Mouse (Mus musculus) cerebellum, adult (tissue): Measurements from ENCODE around the gene Slc19a1.

ENCODE experiments used
- ATAC-seq: cut with Nextera tagmentation; 2 replicates; pipeline ENCODE4 v1.9.2; 2017; ENCODE audit warnings: mild to moderate bottlenecking, moderate library complexity, mixed read lengths; ENCODE audit not compliant: insufficient number of reproducible peaks, low FRiP score, low TSS enrichment

Gene Slc19a1

DNA sequence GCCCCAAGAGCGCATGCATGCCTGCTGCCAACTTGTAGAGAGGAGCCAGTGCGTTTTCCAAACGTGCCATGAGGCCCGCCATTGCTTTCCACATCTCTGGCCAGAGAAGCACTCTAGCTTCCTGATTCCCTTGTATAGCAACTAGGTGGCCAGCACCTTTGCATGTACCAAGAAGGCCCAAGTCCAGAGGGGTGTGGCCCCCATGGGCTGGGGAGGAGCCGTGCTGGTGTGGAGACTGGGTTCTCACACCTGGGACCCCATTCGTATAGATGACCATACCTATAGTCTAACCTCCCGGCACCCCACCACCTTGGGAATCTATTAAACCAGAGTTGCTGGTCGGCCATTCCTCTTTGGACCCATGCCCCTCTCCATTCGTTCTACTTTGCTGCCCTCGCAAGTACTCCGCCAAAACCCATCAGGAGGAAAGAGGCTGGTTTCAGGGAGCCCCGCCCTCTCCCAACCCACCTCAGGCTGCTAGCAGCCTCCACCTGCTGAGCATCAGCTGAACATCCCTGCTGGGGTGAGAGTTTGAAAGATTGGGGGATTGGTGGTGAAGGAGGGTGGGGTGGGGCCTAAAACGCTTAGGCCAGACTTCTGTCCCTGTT lies at the start of gene Slc19a1:
Gene Slc19a1 (plus strand): TSS at position 474 of the 608 bp plus-strand sequence.
- ATAC-seq = no peak

DNA sequence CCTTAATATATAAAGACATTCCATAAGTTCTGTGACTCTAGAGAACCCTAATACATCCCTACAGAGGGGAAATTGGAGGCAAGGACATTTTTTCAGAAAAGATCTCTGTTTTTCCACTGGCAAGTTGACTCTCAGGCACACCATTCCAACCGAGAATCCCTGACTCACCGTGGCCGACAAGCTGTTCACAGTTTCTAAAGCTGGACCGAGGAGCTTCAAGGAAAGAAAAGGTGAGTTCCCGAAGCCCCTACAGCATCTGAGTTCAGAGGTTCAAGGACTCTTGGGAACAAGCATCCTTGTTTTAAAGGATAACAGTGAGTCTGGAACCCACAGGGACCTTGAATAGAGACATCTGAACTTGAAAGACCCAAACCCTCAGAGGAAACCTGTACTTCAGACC lies 43.5 kb upstream of the Slc19a1 start:
- no peak for ATAC-seq

DNA sequence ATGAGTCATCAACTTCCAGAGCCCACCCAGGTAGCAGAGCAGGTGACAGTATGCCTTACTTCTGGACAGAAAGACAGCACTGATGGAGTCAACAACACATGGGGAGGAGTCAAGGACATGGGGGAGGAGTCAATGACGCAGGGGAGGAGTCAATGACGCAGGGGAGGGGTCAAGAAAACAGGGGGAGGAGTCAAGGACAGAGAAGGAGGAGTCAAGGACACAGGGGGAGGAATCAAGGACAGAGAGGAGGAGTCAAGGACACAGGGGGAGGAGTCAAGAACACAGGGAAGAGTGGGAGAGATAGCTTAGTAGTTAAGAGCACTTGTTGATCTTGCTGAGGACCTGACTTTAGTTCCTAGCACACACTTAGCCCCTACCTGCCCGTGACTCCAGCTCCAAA lies 39.6 kb upstream of the Slc19a1 start:
- no peak for ATAC-seq

DNA sequence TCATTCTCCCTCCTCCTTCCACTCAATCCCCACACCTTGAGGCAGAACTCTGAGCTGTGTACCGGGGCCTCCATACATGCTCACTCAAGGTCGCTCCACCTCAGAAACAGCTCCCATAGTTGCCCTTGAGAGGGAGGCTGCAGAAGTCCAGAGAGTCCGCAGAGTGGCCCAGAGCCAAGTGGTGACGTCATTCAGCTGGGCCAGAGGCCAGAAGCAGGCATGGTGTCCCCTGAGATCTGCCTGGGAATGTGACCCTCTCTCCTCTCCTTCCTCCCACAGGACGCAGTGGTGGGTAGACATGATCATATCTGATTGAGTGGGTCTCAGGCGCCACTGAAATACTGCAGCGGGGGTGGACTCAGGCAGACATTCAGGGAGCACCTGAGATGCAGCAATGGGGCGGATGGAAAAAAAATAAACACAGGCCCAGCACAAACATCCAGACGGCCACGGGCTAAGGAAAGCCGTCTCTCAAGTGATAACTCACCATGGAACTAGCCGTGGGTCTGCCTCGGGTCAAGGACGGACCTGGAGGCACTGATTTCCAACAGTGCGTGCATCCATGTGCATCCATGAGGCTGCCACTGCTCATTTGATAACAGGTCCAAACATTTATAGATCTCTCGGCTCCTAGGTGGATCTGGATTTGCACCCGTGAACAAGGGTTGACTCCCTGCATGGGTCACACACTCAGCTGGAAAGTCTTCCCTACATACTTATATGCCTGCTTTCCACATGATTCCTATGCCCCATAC lies 34.1 kb upstream of the Slc19a1 start:
- ATAC-seq = peak; percentile 56; the same call in 1 of the 2 replicates

DNA sequence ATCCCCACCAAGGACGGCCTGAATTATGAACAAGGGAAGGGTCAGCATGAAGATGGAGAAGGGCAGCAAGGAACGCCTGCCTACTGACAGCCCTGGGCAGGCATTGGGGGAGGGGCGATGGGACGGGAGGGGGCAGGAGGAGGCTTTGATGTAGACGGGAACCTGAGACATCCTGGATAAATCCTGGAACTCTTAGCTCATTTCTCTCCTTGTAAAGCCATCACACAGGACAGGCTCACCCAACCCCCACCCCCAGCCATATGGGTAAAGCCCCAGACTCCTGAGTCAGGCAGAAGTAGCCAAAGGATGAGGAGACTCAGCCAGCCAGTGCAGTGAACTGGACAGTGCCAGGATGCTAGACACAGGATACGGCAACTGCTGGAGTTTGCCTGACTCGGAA lies 27.1 kb upstream of the Slc19a1 start:
- no peak for ATAC-seq

DNA sequence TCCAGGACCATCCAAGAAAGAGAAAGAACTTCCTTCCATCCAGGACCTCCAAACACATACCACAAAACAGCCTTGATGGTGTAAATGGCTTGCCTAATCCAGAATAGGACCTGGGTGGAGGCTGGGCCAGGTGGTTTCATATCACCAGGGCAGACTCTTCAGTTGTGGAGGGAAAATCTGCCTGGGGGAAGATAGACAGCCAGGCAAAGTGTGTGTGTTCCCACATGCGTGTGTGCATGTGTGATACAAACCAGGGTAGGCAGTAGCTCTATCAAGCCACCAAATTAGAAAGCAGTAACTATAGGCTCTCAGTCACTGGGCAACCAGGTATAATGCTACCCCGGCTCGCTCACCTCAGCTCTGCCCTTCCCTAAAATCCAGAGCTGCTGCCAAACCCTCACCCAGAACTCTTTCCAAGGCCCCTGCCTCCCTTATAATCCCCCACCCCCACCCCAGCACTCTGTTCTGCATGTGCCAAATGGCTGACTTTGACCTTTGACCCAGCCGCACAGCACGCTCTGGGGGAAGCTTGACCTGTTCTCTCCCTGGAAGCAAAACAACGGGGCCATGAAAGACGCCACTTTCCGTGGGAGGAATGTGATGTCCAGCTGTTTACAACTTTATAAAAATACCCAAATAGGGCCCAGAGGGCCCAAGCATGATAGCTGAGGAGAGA lies 24.5 kb upstream of the Slc19a1 start:
- ATAC-seq = no peak

DNA sequence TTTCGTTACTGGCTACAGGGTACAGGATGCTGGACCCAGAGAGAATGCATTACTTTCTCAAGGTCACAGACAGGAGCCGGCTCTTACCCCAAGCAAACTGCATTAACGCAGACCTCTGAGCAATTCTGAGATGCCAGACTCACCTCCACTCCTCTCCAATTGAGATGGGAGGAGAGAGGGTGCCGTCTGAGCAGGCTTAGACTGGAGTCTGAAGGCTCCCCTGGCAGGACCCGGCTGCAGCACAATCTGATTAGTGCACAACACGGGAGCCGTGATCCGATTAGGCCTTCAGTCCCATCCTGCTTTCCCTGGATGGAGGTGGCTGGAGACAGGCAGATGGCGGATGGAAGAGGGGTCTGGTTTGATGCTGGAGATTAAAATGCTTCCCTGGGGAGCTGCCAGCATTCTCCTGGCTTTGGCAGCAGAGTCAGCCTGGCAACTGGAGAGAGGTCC lies 23.9 kb upstream of the Slc19a1 start:
- peak; percentile 84 for ATAC-seq

DNA sequence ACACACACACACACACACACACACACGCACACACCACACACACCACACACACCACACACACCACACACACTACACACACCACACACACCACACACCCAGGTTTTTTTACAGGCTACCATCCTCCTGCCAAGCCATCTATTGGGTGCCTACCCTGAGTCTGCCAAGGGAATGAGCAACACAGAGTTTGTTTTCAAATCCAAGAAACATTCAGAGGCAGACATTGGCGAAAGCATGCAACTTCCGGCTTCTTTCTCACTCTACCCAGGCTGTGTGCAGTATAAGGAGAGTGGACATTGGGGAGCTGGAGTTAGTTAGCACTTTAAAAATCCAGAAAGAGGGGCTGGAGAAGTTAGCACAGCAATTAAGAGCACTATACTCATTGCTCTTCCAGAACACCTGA lies 23.3 kb upstream of the Slc19a1 start:
- no peak; the same call in 1 of the 2 replicates for ATAC-seq

DNA sequence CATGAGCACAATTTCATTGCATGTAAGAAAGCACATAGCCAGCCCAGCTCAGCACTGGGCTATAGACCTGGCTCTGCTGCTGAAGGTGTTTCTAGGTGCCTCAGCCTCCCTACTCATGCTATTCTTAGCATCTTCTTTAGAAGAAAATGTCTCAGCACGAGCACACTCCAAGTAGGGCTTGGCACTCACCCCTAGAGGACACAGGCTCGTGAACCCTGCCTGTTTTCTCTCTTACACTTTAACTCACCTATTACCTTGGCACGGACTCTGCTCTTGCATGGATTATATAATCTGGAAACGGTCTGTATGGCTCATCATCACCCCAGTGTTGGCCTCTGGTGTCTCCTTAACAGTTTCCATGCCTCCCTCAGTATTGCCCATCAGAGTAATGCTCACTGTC lies 20.4 kb upstream of the Slc19a1 start:
- ATAC-seq = no peak

DNA sequence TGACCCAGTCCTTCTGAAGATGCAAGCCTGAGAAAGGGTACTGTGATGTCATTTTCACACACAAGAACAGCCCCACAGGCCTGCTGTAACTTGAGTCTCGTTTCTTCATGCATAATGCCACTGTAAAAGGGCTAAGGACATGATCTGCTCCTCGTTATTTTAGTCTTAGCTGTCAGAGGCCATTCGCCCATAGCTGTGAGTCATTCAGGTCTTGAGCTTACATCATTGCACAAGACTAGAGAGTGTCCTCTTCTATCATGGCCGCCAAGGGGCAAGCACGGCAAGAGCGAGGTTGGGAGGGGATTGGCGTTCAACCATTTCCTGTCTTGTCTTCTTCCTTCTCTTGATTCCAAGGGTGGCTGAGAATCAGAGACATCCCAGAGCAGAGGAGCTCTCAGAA lies 16.0 kb upstream of the Slc19a1 start:
- ATAC-seq = no peak

DNA sequence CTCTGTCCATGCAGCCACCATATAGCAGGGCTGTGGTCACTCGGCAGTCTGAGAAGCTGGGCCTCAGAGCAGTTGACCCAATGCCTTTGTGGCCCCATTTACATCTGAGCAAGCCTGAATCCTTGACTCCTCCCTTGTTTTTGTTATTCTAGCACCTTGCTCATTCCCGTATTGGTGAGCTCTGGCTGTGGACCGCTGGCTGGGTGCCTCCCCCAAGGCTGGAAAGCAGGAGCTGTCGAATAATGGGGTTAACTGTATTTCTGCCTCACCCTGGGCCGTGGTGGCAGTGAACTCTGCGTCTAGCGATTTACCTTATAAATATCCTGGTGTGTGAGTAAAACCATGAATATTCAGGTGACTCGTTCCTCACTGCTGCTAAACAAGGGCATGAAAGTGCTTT lies 15.5 kb upstream of the Slc19a1 start:
- ATAC-seq = no peak

DNA sequence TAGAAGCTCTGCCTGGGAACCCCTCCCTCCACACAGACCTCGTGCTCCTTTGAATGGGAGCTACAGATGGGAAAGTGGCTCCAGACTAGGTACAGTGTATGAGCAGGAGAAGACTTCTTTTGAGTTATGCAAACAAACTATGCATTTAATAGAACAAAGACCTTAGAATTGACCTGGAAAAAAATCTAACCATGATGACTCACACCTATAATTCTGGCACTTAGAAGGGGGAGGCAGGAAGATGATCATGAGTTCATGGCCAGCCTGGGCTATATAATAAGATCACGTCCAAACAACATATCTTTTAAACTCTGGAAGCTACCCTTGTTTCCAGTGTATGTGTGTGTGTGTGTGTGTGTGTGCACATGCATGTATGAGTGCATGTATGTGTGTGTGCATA lies 15.0 kb upstream of the Slc19a1 start:
- ATAC-seq = no peak

DNA sequence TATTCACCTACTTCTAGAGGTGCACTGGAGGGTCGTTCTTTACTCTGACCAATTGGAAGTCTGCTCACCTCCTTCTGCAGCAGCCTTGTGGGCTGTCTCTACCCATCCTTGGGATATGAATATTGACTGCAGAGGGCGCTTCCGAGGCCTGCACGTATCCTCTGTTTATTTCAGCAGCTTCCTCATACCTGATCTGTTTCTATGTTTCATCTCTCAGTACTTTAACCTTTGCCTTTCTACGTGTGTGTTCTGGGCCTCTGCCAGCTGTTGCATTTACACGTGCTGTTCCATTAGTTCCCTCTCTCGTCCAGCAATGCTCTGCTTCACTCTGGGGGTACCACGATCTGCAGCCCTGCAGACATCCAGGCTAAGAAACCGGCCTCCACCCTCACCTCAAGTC lies 14.4 kb upstream of the Slc19a1 start:
- no peak for ATAC-seq

DNA sequence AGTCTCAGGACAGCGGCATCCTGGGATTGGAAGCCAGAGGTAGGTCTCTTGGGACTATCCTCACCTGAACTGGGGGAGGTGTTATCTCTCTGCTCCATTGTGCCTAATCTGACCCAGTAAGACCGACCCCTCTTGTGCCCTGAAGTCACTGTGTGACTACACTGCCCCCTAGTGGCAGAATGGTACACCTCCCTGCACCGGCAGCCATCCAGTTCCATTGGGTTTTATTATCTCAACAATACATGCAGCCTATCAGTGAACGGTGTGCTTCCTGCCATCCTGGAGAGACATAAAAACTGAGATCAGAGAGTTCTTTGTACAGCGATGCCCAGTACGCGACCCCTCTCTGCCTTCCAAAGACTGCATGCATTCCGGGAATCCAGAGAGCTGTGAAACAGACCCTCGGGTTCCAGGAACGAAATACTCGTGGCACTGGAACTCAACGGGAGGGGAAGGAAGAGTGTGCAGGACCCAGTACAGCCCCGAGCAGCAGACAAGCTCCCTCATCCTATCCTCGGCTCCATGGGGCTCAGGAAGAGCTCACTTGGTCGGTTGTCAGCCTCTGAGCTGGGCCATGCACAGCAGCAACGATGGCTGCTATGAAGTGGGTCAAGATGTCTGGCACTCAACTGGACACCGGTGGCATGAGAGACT lies 10.5 kb upstream of the Slc19a1 start:
- ATAC-seq = peak; percentile 82

DNA sequence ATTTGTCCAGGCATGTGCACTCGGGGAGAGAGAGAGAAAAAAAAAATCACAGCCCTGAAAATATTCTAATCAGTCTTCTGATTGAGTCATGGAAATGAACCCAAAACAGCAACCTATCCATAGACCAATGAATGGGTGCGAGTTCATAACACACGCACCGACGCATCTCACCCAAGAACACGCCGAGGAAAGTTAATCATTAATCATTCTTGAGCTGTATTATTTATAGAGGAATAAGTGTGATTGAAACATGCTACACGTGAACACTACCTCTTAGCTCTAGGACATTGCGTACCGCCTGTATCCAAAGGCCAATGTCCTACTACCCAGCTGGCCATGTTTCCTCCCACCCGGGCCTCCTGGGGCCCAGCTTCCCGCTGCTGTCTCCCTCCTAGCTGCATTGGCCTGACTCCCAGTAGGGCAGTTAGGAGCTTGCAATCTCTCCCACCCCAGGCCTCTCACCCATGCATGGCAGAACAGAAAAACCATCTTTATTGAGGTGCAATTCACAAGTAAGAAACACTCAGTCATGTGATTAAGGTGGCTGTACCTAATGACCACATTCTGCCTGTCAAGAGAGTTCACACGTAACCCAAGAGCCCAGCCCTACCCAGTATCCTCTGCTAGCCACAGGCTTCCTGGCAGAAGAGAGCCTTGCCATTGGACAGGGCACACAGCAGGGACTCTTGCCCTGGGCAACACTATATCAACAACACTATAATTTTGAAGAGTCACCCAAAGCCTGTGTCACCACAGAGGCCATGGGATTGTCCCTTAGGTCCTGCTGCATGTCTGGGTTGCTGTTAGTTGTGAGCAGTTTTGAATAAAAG lies 9.5 kb upstream of the Slc19a1 start:
- ATAC-seq = no peak

DNA sequence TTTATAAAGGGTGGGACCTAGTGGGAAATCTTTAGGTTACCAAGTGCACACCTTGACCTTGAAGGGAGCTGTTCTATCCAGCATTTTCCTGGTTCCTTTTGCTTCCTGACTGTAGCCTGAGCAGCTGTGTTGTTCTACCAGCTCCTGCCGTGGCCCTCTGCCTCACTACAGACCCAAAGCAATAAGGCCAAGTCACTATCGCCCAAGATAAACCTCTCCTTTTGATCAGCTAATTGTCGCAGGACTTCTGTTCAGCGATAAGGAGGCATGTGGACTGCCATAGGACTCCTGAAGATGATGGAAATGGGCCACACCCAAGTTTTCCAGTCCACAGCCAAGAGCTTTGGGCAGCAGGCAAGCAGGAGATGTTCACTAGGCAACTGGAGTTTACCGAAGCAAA lies 7.8 kb upstream of the Slc19a1 start:
- ATAC-seq = no peak

DNA sequence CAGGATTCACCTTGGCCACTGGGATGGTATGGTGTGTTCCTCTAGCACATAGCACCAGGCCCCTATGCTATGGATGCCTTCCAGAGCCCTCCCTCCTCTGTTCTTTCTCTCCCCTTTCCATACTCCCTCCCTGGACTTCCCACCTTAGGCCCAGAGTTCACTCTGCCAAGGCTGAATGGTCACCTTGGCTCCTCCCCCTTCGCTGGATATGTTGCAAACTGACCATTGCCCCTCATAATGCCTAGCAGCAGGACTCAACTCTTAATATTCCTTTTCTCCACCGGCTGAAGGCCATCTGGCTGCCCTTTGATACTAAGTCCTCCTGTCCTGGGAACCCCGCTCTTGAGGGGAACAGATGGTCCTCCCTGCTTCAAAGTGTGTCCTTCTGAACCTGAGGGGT lies 5.1 kb upstream of the Slc19a1 start:
- no peak for ATAC-seq

DNA sequence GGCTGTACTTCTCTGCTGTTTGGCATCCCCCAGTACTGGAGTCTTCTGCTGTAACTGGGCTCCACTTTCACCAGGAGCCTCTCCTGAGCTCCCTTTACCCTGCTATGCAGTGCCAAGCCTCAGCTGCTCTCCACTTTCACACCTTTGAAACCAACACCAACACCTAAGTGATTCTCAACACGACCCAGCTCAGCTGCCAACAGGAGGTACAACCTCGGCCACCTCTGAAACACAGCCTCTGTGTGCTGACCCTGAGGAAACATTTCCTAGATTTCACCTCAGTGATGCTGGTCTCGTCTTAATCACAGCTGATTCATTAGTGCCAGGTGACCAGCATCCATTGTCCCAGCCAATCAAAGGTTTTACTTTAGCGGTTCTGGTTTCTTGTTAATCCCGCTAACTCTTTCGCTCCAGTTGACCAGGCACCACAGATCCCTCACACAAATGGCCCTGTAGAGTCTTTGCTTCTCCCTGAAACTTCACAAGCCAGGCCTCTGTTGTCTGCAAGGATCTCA lies 3.2 kb upstream of the Slc19a1 start:
- no peak for ATAC-seq

DNA sequence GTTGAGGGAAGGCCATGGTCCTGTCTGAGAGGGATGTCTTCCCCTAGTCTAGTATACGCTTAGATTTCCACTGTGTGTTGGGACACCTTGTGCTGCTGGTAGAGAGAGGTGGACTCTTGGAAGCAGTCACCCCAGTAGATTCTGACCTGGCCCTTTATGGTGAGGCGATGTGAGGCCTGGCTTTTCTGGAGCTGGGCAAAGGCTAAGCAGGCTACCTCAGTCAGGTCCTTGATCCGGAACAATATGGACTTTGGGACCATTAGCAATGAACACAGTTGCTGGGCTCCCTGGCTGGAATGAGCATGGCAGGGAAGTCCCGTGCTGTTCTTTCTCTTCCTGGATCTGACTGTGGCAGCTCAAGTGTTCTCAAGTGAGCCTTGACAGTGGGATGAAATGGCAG lies 2.3 kb upstream of the Slc19a1 start:
- ATAC-seq = no peak

DNA sequence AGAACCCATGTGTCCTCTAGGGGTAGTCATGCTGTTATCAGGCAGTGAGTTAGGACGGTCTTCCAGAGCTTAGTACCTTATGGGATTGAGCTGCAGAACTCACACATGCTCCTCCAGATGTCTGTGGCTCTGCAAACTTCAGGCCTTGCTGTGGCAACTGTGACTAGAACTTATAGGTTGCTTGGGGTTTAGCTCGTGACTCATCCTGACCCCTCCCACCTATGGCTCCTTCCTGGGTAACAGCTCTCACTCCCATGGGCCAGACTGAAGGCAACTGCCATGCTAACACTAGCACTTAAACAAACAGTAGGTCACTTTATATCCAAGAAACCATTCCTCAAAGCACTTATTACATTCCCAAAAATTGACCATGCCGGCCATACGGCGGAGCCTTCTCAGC lies 1.4 kb upstream of the Slc19a1 start:
- no peak for ATAC-seq
